Mouse (Mus musculus) embryonic fibroblast, embryonic 13.5 days (primary cell): Measurements from ENCODE around the gene 1700029H14Rik.

Experiments
- CTCF ChIP-seq: IDR thresholded peaks from 2 replicates; pipeline ENCODE4 v1.5.1; 2011; ENCODE audit warnings: mild to moderate bottlenecking, control low read depth, low read length, moderate library complexity, borderline replicate concordance; ENCODE audit not compliant: insufficient read depth
- POLR2A ChIP-seq: IDR thresholded peaks from 2 replicates; pipeline ENCODE4 v1.6.1; 2011; ENCODE audit warnings: low read depth, mild to moderate bottlenecking, control low read depth, low read length, moderate library complexity

- TF ChIP-seq CTCF (no peak), POLR2A (no peak)
These were observed 41.9 kb downstream of the 1700029H14Rik start for GRCm38 (mm10) chr8:13520349-13520748.
